Mouse (Mus musculus): ENCODE data around the gene Gm6096.

- TF ChIP-seq CTCF (conservative IDR thresholded peaks at IDR 0.05; ENCODE audit: insufficient read depth, insufficient read length, low read depth, low read length) (no peak), POLR2A (IDR thresholded peaks at IDR 0.05; ENCODE audit: low read depth, low read length) (no peak)
Measured at GRCm38 (mm10) chr7:34276066-34276465, 25.2 kb downstream of the Gm6096 start.

All from kidney, adult 2 months (tissue).